Mouse (Mus musculus): ENCODE data around the gene Gnao1.

DNA sequence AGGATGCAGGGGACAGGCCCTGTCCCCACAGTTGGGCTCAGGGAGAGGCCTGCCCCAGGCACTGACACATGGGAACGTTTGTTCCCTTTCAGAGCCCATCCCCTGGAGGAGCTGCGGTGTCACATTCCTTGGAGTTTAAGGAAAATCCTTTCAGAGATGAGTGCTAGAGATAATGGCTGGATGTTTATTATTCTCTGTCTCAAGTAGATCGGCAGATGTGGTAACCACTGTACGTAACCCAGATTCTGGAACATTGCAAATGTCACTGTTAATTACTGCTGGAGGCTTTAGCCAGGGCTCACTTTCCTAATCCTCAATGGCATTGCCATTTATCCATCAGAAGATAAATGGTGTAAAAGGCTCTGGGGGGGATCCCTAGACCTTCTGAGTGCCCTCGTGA is 44.9 kb downstream of the Gnao1 start:
- TF ChIP-seq CTCF (IDR thresholded peaks at IDR 0.05; ENCODE audit: control insufficient read depth, insufficient read depth, low read length) (no peak), POLR2A (IDR thresholded peaks at IDR 0.05; ENCODE audit: borderline replicate concordance, control insufficient read depth, low read depth, low read length) (no peak)
